1 mouse cellular context compared by ENCODE assay signal in the genomic region with DNA sequence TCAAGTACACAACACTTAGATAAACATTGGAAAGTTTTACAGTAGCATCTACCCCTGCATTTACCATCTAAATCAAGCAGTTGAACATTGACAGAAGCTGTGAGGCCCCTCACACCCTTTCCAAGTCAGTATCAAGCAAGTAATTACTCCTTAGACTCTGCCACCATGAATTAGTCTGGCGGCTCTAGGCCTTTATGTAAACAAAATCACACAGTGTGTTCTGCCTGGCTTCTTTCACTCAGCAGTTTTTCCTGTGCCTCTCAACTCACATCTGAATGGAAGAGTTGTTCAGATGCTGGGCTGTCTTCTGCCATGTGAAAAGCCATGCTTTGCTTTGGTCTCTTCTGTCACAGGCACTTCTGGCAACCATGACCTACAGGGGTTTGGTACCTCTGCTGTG.
TF ChIP-seq lines count a peak whose summit lies in the region.

No protein-coding gene starts in this region.

TF ChIP-seq in CH12.LX, 34 proteins besides CTCF, POLR2A, EP300 and RAD21:
- no peak for TF ChIP-seq ELF1 (IDR thresholded peaks at IDR 0.05; ENCODE audit: low read depth, low read length)
- no peak for TF ChIP-seq ZNF384 (IDR thresholded peaks at IDR 0.05; ENCODE audit: low read depth, low read length)
- TF ChIP-seq MXI1 (IDR thresholded peaks at IDR 0.05; ENCODE audit: low read depth, low read length), result no peak
- TF ChIP-seq JUND (conservative IDR thresholded peaks at IDR 0.05; ENCODE audit: low read depth, low read length), result no peak
- TF ChIP-seq BHLHE40 (IDR thresholded peaks at IDR 0.05; ENCODE audit: low read depth, low read length), result no peak
- TF ChIP-seq TBP (conservative IDR thresholded peaks at IDR 0.05; ENCODE audit: low read depth, low read length), result no peak
- TF ChIP-seq KAT2A (IDR thresholded peaks at IDR 0.05; ENCODE audit: insufficient replicate concordance, low read length), result no peak
- TF ChIP-seq ZKSCAN1 (IDR thresholded peaks at IDR 0.05; ENCODE audit: borderline replicate concordance, low read depth, low read length), result no peak
- TF ChIP-seq RCOR1 (conservative IDR thresholded peaks at IDR 0.05; ENCODE audit: low read depth, low read length), result no peak
- TF ChIP-seq E2F4 (IDR thresholded peaks at IDR 0.05; ENCODE audit: insufficient replicate concordance, low read depth, low read length), result no peak
